Mouse (Mus musculus): ENCODE measurements around the gene Neurl4. TPM values are rescaled to one million over a fixed set of nuclear protein-coding genes. Genes with fewer than 3 reads are reported as not detected.

The Neurl4 gene
- polyA plus RNA-seq, 1 experiment from 2014 or later = 8.5 TPM

GRCm38 (mm10) chr11:69883066-69883465 is 17.8 kb upstream of the Neurl4 start:
- no peaks in the 10 kb centered on the region for H3K27me3 ChIP-seq
- H3K4me1 ChIP-seq = peaks cover 40% of the 10 kb centered on the region
- no peak overlapping the region for H3K9ac ChIP-seq
- H3K36me3 ChIP-seq = no peaks in the 10 kb centered on the region
- no peaks in the 10 kb centered on the region for H3K9me3 ChIP-seq (replicated peaks)
- 60% methylated on average over 4 of the region's 4 CpGs for WGBS
- ATAC-seq (ENCODE audit: insufficient number of reproducible peaks, low FRiP score, low TSS enrichment, low read depth) = no peak
- no peak overlapping the region for H3K4me2 ChIP-seq (replicated peaks)
- H3K4me3 ChIP-seq (replicated peaks) = no peak overlapping the region
- H3K27ac ChIP-seq (replicated peaks) = peak overlapping the region; percentile 58; the same call in 1 of the 2 replicates

GRCm38 (mm10) chr11:69883527-69884151 is 17.2 kb upstream of the Neurl4 start:
- no peak overlapping the region for H3K4me2 ChIP-seq (replicated peaks)
- no peaks in the 10 kb centered on the region for H3K36me3 ChIP-seq
- WGBS = 70% methylated on average over 8 of the region's 8 CpGs
- H3K4me1 ChIP-seq = peaks cover 34% of the 10 kb centered on the region
- no peak overlapping the region for H3K4me3 ChIP-seq (replicated peaks)
- H3K27ac ChIP-seq (replicated peaks) = peak overlapping the region; percentile 58; the same call in 1 of the 2 replicates
- no peak overlapping the region for H3K9ac ChIP-seq
- no peaks in the 10 kb centered on the region for H3K27me3 ChIP-seq
- ATAC-seq (ENCODE audit: insufficient number of reproducible peaks, low FRiP score, low TSS enrichment, low read depth) = no peak
- H3K9me3 ChIP-seq (replicated peaks) = no peaks in the 10 kb centered on the region

- H3K4me3 ChIP-seq (replicated peaks) = no peak overlapping the region
- H3K9ac ChIP-seq = no peak overlapping the region
- no peaks in the 10 kb centered on the region for H3K27me3 ChIP-seq
- no peaks in the 10 kb centered on the region for H3K9me3 ChIP-seq (replicated peaks)
- ATAC-seq (ENCODE audit: insufficient number of reproducible peaks, low FRiP score, low TSS enrichment, low read depth) = no peak
- no peak overlapping the region; the same call in 1 of the 2 replicates for H3K27ac ChIP-seq (replicated peaks)
- 70% methylated on average over 9 of the region's 9 CpGs for WGBS
- no peak overlapping the region for H3K4me2 ChIP-seq (replicated peaks)
- peaks cover 28% of the 10 kb centered on the region for H3K4me1 ChIP-seq
- H3K36me3 ChIP-seq = no peaks in the 10 kb centered on the region
These were observed 16.6 kb upstream of the Neurl4 start for GRCm38 (mm10) chr11:69884240-69884639.

GRCm38 (mm10) chr11:69884663-69885062 is 16.2 kb upstream of the Neurl4 start:
- H3K36me3 ChIP-seq = no peaks in the 10 kb centered on the region
- no peaks in the 10 kb centered on the region for H3K9me3 ChIP-seq (replicated peaks)
- no peak overlapping the region for H3K4me2 ChIP-seq (replicated peaks)
- H3K4me3 ChIP-seq (replicated peaks) = no peak overlapping the region
- H3K27ac ChIP-seq (replicated peaks) = no peak overlapping the region
- no peak overlapping the region for H3K9ac ChIP-seq
- peaks cover 24% of the 10 kb centered on the region for H3K4me1 ChIP-seq
- ATAC-seq (ENCODE audit: insufficient number of reproducible peaks, low FRiP score, low TSS enrichment, low read depth) = no peak
- H3K27me3 ChIP-seq = no peaks in the 10 kb centered on the region
- 75% methylated on average over 8 of the region's 8 CpGs for WGBS

- H3K9me3 ChIP-seq (replicated peaks) = no peaks in the 10 kb centered on the region
- H3K4me3 ChIP-seq (replicated peaks) = no peak overlapping the region
- H3K4me1 ChIP-seq = 0 out of 2 replicates have a peak, but pooled peaks cover 4% of the 10 kb centered on the region
- H3K9ac ChIP-seq = no peak overlapping the region
- H3K27ac ChIP-seq (replicated peaks) = no peak overlapping the region
- no peaks in the 10 kb centered on the region for H3K27me3 ChIP-seq
- 65% methylated on average over 8 of the region's 8 CpGs for WGBS
- ATAC-seq (ENCODE audit: insufficient number of reproducible peaks, low FRiP score, low TSS enrichment, low read depth) = no peak
- H3K36me3 ChIP-seq = no peaks in the 10 kb centered on the region
- no peak overlapping the region for H3K4me2 ChIP-seq (replicated peaks)
These were observed 13.8 kb upstream of the Neurl4 start for GRCm38 (mm10) chr11:69886907-69887635.

GRCm38 (mm10) chr11:69891482-69891881 is 9.4 kb upstream of the Neurl4 start:
- Histone ChIP-seq H3K27ac (replicated peaks) (no peak overlapping the region; the same call in 1 of the 2 replicates), H3K27me3 (no peaks in the 10 kb centered on the region), H3K9ac (no peak overlapping the region), H3K4me1 (no peaks in the 10 kb centered on the region), H3K36me3 (no peaks in the 10 kb centered on the region), H3K4me3 (replicated peaks) (no peak overlapping the region), H3K9me3 (replicated peaks) (no peaks in the 10 kb centered on the region), H3K4me2 (replicated peaks) (no peak overlapping the region)
- WGBS = 70% methylated on average over 4 of the region's 4 CpGs
- no peak for ATAC-seq (ENCODE audit: insufficient number of reproducible peaks, low FRiP score, low TSS enrichment, low read depth)

- Histone ChIP-seq H3K9me3 (replicated peaks) (no peaks in the 10 kb centered on the region), H3K27ac (replicated peaks) (no peak overlapping the region), H3K9ac (no peak overlapping the region), H3K4me2 (replicated peaks) (no peak overlapping the region), H3K4me3 (replicated peaks) (no peak overlapping the region), H3K4me1 (peaks cover 9% of the 10 kb centered on the region), H3K27me3 (no peaks in the 10 kb centered on the region), H3K36me3 (no peaks in the 10 kb centered on the region)
- no peak for ATAC-seq (ENCODE audit: insufficient number of reproducible peaks, low FRiP score, low TSS enrichment, low read depth)
- WGBS = 67% methylated on average over 5 of the region's 5 CpGs
These were observed 6.2 kb upstream of the Neurl4 start for GRCm38 (mm10) chr11:69894671-69895070.

GRCm38 (mm10) chr11:69895291-69895690 is 5.6 kb upstream of the Neurl4 start, which contains the start of gene Acap1:
Gene Acap1, minus strand, starts transcription at chr11:69895539.
- Histone ChIP-seq H3K9ac (no peak within 1 kb of the TSS), H3K4me2 (replicated peaks) (no peak within 1 kb of the TSS), H3K36me3 (no peaks in the 10 kb centered on the region), H3K27ac (replicated peaks) (no peak within 1 kb of the TSS), H3K4me1 (peaks cover 12% of the 10 kb centered on the region), H3K4me3 (replicated peaks) (no peak within 1 kb of the TSS), H3K27me3 (no peaks in the 10 kb centered on the region), H3K9me3 (replicated peaks) (no peaks in the 10 kb centered on the region)
- ATAC-seq (ENCODE audit: insufficient number of reproducible peaks, low FRiP score, low TSS enrichment, low read depth) = no peak
- WGBS = 68% methylated on average over 4 of the region's 4 CpGs

GRCm38 (mm10) chr11:69899870-69900269 is 1.0 kb upstream of the Neurl4 start:
- peaks cover 12% of the 10 kb centered on the region for H3K36me3 ChIP-seq
- ATAC-seq (ENCODE audit: insufficient number of reproducible peaks, low FRiP score, low TSS enrichment, low read depth) = no peak
- 17% methylated on average over 4 of the region's 4 CpGs for WGBS
- H3K4me2 ChIP-seq (replicated peaks) = peak overlapping the region; percentile 83
- H3K4me3 ChIP-seq (replicated peaks) = peak overlapping the region; percentile 72
- H3K9me3 ChIP-seq (replicated peaks) = no peaks in the 10 kb centered on the region
- peak overlapping the region; percentile 86; the same call in 1 of the 2 replicates for H3K9ac ChIP-seq
- H3K4me1 ChIP-seq = peaks cover 27% of the 10 kb centered on the region
- no peaks in the 10 kb centered on the region for H3K27me3 ChIP-seq
- peak overlapping the region; percentile 99; the same call in 1 of the 2 replicates for H3K27ac ChIP-seq (replicated peaks)

GRCm38 (mm10) chr11:69901406-69901846 is 554 bp downstream of the Neurl4 start:
- peak overlapping the region; percentile 86 for H3K9ac ChIP-seq
- H3K4me3 ChIP-seq (replicated peaks) = peak overlapping the region; percentile 72
- H3K27ac ChIP-seq (replicated peaks) = peak overlapping the region; percentile 99
- no peaks in the 10 kb centered on the region for H3K27me3 ChIP-seq
- no peaks in the 10 kb centered on the region for H3K9me3 ChIP-seq (replicated peaks)
- H3K4me1 ChIP-seq = peaks cover 27% of the 10 kb centered on the region
- peak; percentile 81 for ATAC-seq (ENCODE audit: insufficient number of reproducible peaks, low FRiP score, low TSS enrichment, low read depth)
- peak overlapping the region; percentile 83 for H3K4me2 ChIP-seq (replicated peaks)
- under 1% methylated on average over 42 of the region's 42 CpGs for WGBS
- peaks cover 27% of the 10 kb centered on the region for H3K36me3 ChIP-seq

GRCm38 (mm10) chr11:69901993-69902392 is 1.1 kb downstream of the Neurl4 start:
- peak overlapping the region; percentile 99 for H3K27ac ChIP-seq (replicated peaks)
- no peaks in the 10 kb centered on the region for H3K9me3 ChIP-seq (replicated peaks)
- no peak for ATAC-seq (ENCODE audit: insufficient number of reproducible peaks, low FRiP score, low TSS enrichment, low read depth)
- peak overlapping the region; percentile 72 for H3K4me3 ChIP-seq (replicated peaks)
- WGBS = under 1% methylated on average over 39 of the region's 39 CpGs
- H3K36me3 ChIP-seq = peaks cover 32% of the 10 kb centered on the region
- H3K27me3 ChIP-seq = no peaks in the 10 kb centered on the region
- H3K9ac ChIP-seq = peak overlapping the region; percentile 86
- H3K4me2 ChIP-seq (replicated peaks) = peak overlapping the region; percentile 83
- peaks cover 27% of the 10 kb centered on the region for H3K4me1 ChIP-seq
